Mouse (Mus musculus): ENCODE results near the gene Akap2.

GRCm38 (mm10) chr4:57820839-57821374, 103.5 kb downstream of the Akap2 start:
- TF ChIP-seq SMC3 (IDR thresholded peaks at IDR 0.05; ENCODE audit: low read depth, low read length) (no peak), USF1 (IDR thresholded peaks at IDR 0.05; ENCODE audit: low read depth, low read length) (no peak), ZNF384 (IDR thresholded peaks at IDR 0.05; ENCODE audit: low read depth, low read length) (no peak), EP300 (IDR thresholded peaks at IDR 0.05; ENCODE audit: low read depth in 1 of 2, low read length in 2 of 2) (no peak), NRF1 (IDR thresholded peaks at IDR 0.05; ENCODE audit: insufficient read depth, low read depth, low read length, poor library complexity, severe bottlenecking) (no peak), MAX (IDR thresholded peaks at IDR 0.05; ENCODE audit: low read length) (no peak), CTCF (IDR thresholded peaks at IDR 0.05 in 2 of 3, conservative IDR thresholded peaks at IDR 0.05 in 1 of 3; ENCODE audit: control insufficient read depth in 1 of 3, insufficient read depth in 1 of 3, low read depth in 2 of 3, low read length in 3 of 3, poor library complexity in 1 of 3, severe bottlenecking in 1 of 3) (no peak), ETS1 (IDR thresholded peaks at IDR 0.05; ENCODE audit: low read depth, low read length) (no peak), ZC3H11A (IDR thresholded peaks at IDR 0.05; ENCODE audit: low read depth, low read length) (no peak), CHD2 (IDR thresholded peaks at IDR 0.05; ENCODE audit: low read length) (no peak), POLR2A (IDR thresholded peaks at IDR 0.05; ENCODE audit: control insufficient read depth in 1 of 2, insufficient read depth in 1 of 2, low read depth in 1 of 2, low read length in 2 of 2, poor library complexity in 1 of 2) (no peak), E2F4 (IDR thresholded peaks at IDR 0.05; ENCODE audit: borderline replicate concordance, low read depth, low read length) (no peak)
